Mouse (Mus musculus) heart, postnatal 14 days (tissue): ENCODE data around the gene Olfr73. TPM values are rescaled to one million over a fixed set of nuclear protein-coding genes. Genes with fewer than 3 reads are reported as not detected.
"Not testable (repeated sequence)": the region's sequence is repeated elsewhere in the genome, so short reads cannot be mapped to it uniquely, and the experiment has no call there.

ENCODE experiments used
- DNase-seq, 2 experiments: peaks; one replicate each; pipeline ENCODE4 v3.0.0; 2021 to 2022
- intact Hi-C: fragments of 180-260 bp; cut with DNase I; formaldehyde crosslinking; loops from one replicate; pipeline ENCODE4 v1.15.1; 2025
- long read RNA-seq, 2 experiments: library from polyadenylated mRNA; stranded (forward); transcript quantifications; one replicate each; pipeline ENCODE4 v2.0.0; 2021
- total RNA-seq, 2 experiments: library from RNA; stranded (reverse); gene quantifications; 2 replicates each; pipeline ENCODE4 v1.2.3; 2021

Gene Olfr73
- not detected for total RNA-seq
- long read RNA-seq, experiment 1: 0 reads
- long read RNA-seq, experiment 2: 0 reads

DNA sequence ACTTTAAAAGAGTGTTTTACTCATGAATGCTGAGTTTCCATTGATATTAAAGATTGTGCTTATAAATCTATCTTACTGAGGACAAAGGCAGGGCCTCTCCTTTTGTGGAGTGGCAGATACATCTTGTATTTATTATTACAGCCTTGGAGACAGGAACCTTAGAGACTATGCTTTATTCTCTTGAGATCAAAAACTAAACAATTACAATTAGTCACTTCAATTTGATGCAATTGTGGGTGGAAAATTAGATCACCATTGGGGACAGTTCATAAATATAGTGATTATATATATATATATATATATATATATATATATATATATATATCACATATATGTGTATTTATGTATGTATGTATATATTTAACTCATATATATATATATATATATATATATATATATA is at the start of gene Olfr73:
Olfr73 (minus strand) TSS at position 101 of the 400 bp plus-strand sequence.
- DNase-seq: no peak
- intact Hi-C loops: no loop called here

GRCm38 (mm10) chr2:88071730-88072129 is 34.2 kb upstream of the Olfr73 start, which contains the start of gene Olfr1163:
Olfr1163 (minus strand) TSS chr2:88071830.
- no peak for DNase-seq
- intact Hi-C loops: no loop called here

DNA sequence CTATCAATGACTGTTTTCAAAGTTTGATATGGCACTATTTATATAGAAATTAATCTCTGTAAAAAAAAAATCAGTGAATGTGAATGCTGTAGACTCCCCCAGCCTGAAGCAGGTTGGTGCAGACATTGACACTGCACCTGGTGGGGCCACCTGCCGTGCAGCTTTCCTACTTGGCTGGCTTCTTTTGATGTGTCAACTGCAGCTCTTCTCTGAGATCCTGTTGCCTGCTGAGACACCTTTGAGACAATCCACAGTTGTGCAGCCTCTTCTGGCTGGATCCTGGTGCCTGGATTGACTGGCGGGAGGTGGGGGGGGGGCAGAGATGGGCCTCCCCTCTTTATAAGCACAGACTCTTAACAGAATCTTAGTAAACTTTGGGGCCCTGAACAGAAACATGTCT is 26.1 kb upstream of the Olfr73 start:
- DNase-seq: no peak
- intact Hi-C loops: no loop called here

DNA sequence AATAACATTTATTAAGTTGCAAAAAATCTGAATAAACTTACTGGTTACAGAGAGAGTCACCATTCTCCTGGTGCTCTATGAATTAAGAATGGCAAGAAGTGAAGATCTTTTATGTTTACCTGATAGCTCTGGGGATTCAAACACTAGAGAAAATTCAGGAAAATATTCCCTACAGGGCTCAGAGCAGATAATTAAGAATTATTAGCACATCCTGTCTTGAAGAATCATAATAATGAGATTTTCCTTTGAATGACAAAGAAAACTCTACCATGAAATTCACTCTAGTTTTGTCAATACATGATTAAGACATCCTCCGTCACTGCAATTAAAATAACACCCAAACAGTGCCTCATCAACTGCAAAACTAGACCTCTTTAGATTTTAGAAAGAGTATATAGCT is 13.5 kb upstream of the Olfr73 start, which contains the start of gene Olfr1162:
Olfr1162 (minus strand) TSS at position 101 of the 400 bp plus-strand sequence.
- intact Hi-C loops: no loop called here
- DNase-seq: no peak

GRCm38 (mm10) chr2:88022474-88022873 is 15.0 kb downstream of the Olfr73 start, which contains the start of gene Olfr1161:
Olfr1161 (plus strand) TSS chr2:88022774.
- DNase-seq, intact Hi-C loops: not testable (repeated sequence)

DNA sequence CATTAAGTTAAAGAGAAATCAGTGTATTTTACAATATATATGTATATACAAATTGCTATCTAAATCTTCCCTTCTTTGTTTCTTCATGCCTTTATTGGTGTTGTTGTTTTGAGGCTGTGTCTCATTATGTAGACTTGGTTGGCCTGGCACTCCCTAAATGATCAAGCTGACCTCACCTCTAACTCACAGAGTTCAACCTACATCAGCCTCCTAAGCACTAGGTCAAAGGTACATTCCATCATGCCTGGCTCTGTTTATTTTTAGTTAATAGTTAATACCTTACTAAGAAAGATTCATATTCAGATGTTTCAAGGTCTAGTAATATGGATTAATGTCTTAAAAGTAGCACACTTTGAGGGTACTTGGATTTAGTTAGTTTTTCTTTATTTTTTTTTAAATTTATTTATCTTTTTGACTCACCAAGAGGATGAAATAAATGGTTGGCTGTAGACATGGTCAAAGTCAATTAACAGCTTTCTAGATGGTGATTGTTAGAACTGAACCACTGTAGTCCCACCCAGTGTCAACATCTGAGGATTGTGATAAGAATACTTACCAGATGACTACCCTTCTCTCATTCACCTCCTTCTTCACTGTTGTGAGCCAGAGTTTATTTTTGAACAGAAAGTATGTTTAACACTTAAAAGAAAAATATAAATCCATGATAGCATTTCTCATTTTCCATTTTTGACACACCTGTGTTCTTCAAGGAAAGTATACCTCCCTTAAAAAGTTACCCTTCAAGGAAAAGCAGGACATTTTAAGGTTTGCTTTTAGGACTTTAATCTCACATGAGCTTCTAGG is 29.8 kb downstream of the Olfr73 start, which contains the start of gene Olfr1160:
Olfr1160 (minus strand) TSS at position 754 of the 804 bp plus-strand sequence.
- intact Hi-C loops: no loop called here
- no peak for DNase-seq

DNA sequence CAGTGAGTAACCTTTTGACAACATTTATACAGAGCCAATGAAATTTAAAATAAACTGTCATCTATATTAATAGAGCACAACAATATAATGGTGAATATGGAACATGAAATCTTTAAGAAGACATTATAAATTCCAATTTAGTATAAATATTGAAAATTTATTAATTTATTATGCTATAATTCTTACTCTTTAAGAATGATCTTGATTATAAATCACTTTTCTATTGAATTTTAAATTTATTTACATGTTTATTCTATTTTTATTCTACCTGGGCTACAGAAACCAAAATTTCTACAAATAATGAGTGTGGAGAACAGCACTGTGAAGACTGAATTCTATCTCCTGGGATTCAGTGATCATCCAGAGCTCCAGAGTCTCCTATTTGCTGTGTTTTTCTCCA is 47.7 kb downstream of the Olfr73 start, which contains the start of gene Olfr1158:
Olfr1158 (plus strand) TSS at position 301 of the 400 bp plus-strand sequence.
- no peak for DNase-seq
- intact Hi-C loops: no loop called here

Other genes starting within 250 kb of the Olfr73 start
- not detected for gene Olfr1143, start 237.1 kb downstream of the Olfr73 start, total RNA-seq
- not detected for gene Olfr1145, start 227.9 kb downstream of the Olfr73 start, total RNA-seq
- not detected for gene Olfr1148, start 207.2 kb downstream of the Olfr73 start, total RNA-seq
- not detected for gene Olfr1150-ps1, start 193.7 kb downstream of the Olfr73 start, total RNA-seq
- gene Olfr1151, start 181.8 kb downstream of the Olfr73 start, total RNA-seq: not detected
- not detected for gene Olfr1152, start 171.2 kb downstream of the Olfr73 start, total RNA-seq
- not detected for gene Olfr1153, start 142.7 kb downstream of the Olfr73 start, total RNA-seq
- not detected for gene Olfr1154, start 132.5 kb downstream of the Olfr73 start, total RNA-seq
- gene Olfr1155, start 92.6 kb downstream of the Olfr73 start, total RNA-seq: not detected
- gene Olfr1156, start 84.6 kb downstream of the Olfr73 start, total RNA-seq: not detected
- gene Olfr1157, start 69.4 kb downstream of the Olfr73 start, total RNA-seq: not detected
- not detected for gene Olfr74, start 63.0 kb downstream of the Olfr73 start, total RNA-seq
- not detected for gene Olfr1158, start 47.6 kb downstream of the Olfr73 start, total RNA-seq
- not detected for gene Olfr1160, start 29.4 kb downstream of the Olfr73 start, total RNA-seq
- not detected for gene Olfr1161, start 14.9 kb downstream of the Olfr73 start, total RNA-seq
- gene Olfr1162, start 13.4 kb upstream of the Olfr73 start, total RNA-seq: not detected
- gene Olfr1163, start 34.1 kb upstream of the Olfr73 start, total RNA-seq: not detected
- gene Olfr1164, start 56.3 kb upstream of the Olfr73 start, total RNA-seq: not detected
- gene Olfr1166, start 90.6 kb upstream of the Olfr73 start, total RNA-seq: not detected
- gene Olfr1167, start 117.5 kb upstream of the Olfr73 start, total RNA-seq: not detected
- gene Olfr1168, start 144.2 kb upstream of the Olfr73 start, total RNA-seq: not detected
- not detected for gene Olfr1170, start 190.6 kb upstream of the Olfr73 start, total RNA-seq
- gene Olfr1173, start 242.2 kb upstream of the Olfr73 start, total RNA-seq: not detected